Mouse (Mus musculus): Measurements from ENCODE around the gene Gstm3.
A peak's percentile ranks its signal among the peaks of the same experiment; 100 is the strongest.
"Not testable (repeated sequence)": the region's sequence is repeated elsewhere in the genome, so short reads cannot be mapped to it uniquely, and the experiment has no call there.

The Gstm3 gene

DNA sequence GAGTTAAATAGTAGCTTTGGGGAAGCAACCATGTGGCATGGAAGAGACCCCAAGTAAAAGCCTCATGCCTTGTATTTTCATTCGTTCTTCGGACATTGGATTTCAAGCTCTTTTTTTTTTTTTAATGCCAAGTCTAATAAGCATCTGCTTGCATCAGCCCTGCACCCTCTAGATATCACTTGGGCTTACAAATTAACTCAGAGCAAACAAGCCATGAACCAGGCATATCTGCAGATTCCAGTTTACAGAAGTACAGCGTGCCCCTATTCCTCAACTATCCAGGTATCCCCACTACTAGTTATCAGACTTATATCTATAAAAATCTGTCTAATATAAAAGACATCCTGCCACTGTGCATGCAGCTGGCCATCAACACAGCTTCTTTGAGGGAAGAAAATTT, 3.0 kb upstream of the Gstm3 start:
- no peak for DNase-seq

DNA sequence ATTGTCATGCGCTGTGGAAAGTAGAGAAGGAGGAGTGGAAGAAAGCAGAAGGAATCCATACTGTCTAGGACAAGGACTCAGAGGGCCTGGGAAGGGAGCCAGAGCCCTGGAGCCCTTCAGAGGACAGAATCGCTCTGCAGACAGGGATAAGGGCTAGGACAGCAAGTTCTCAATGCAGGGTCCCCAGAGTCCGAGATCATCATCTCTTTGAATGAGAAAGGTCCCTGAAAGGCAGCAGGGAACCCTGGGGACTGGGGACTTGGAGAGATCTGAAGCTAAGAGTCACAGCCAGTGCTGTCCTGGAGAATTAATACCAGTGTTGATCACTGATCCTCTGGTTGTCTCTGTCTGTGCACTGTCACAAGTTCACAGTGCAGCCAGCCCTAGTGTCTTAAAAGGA, 2.0 kb upstream of the Gstm3 start:
- not testable (repeated sequence) for DNase-seq

DNA sequence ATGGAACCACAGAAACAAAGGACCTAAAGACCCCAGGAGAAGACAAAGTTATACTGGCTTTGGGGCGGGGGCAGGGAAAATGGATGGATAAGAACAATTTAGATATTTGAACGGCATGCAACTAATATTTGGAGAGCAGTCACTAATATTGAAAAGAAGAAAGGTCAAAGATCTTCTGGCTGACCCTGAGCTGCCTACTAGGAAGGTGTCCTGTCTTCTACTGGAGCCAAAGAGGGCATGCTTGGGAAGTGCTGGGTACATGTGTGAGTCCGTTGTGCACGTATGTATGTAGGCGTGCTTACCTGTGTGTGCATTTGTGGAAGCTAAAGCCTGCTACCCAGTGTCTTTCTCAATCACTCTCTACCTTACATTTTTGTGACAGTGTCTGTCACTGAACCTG, 2.5 kb downstream of the Gstm3 start:
- DNase-seq: no peak

DNA sequence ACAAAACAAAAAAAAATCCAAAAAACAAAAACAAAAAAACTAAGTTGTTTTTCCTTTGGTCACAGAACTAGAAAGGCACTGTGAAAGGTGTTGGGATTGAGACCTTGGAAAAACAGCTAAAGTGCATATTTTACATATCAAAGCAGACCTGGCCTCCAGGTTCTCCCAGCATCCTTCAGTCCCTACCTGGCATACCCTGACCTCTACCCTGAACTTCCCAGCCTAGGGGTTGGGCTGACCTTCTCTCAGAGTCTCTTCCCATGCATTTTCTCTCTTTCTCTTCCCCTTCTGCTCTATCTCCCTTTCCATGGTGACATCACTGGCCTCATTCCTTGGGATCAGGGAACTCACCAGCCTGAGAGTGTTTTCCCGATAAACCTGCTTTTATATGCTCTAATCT, 3.5 kb downstream of the Gstm3 start:
- no peak for DNase-seq

DNA sequence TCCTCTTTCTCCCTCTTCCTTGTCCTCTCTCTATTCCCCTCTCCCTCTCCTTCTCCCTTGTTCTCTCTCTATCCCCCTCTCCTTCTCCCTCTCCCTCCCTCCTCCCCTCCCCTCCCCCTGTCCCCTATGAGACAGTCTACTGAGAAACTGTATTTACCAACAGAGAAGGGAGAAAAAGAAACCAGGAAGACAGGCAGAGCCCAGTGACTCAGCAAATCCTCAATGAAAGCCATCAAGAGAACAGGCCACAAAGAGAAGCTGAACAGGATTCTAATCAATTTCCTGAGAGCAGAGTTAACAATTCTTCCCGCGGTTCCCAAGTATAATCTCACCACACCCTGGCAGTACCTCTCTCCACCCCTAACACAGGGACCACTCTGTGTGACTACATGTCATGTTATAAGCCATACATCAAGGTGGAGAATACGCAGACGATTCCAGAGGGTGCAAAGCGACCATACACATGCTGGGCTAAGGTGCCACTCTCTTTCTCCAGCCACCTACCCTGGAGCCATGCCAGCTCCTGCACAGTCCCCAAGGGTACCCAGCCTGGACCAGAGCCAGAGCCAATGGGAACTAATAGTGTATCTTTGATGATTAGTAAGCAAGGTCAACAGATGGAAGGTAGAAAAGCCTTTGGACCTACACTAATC, 4.3 kb downstream of the Gstm3 start:
- DNase-seq: no peak

DNA sequence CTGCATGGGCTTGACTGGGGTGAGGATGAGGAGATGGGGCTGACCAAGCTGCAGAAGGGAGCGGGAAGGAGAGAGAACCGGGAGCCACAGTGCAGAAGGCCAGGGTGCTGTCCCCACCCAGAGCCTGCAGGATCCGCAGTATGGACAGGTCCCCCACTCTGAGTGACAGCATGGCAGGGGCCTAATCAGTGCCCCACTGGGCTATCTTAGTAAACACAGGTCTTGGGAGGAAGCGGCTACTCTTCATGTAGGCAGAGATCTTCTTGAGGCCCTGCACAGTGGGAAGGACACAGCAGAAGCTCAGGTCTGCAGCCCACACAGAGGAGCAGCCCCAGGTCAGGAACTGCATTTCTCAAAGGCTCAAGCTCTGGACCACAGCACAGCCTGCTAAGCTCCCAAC, 5.1 kb downstream of the Gstm3 start:
- peak; percentile 18 for DNase-seq

DNA sequence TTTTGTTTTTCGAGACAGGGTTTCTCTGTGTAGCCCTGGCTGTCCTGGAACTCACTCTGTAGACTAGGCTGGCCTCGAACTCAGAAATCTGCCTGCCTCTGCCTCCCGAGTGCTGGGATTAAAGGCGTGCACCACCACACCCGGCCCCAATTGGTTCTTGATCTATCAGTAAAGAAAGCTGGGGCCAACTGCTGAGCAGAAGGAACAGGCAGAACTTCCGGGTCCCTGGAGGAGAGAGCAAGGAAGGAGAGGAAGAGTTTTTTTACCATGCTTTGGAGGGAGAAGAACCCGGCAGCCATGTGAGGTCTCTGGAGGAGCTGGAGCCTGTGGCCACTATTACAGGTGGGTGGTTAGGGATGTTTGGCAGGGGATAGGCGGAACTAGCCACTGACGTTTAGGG, 13.8 kb downstream of the Gstm3 start:
- DNase-seq: not testable (repeated sequence)

DNA sequence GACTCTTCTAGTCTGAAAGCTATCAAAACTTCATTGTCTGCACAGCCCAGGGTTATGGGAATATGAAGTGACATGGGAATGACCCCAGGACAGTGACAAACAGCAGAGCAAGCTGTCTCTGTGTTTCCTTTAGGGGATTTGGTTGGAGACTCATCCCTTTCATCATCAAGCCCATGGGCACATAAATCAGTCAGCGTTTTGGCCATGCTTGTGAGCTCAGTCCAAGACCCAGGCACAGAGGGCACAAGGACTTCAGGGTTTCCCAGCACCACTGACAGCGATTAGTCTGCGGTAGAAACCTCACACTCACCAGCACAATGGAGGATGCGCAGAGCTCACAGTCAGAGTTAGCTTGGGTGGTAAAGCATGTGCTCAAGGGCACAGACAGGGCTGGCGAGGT, 15.2 kb downstream of the Gstm3 start:
- no peak for DNase-seq

DNA sequence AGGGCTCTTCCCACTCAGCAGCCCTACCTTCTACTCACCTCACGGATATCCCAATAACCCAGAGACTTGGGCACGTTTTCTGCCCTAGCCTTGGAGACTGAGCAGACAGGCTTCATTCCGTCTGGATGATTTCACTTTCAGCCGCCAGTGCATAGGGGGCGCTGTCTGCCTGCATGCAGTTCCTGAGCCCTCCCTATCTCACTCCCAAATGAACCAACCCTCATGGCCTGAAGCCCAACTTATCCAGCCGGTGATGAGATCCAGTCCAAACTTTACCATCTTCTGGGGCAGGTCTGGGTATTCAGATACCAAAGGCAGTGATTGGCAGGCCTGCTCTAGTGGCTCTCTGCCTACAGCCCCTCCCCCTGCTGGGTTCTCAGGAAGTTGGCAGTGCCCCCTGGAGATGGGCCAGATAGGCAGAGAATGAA, 15.7 kb downstream of the Gstm3 start:
- peak; percentile 69 for DNase-seq

DNA sequence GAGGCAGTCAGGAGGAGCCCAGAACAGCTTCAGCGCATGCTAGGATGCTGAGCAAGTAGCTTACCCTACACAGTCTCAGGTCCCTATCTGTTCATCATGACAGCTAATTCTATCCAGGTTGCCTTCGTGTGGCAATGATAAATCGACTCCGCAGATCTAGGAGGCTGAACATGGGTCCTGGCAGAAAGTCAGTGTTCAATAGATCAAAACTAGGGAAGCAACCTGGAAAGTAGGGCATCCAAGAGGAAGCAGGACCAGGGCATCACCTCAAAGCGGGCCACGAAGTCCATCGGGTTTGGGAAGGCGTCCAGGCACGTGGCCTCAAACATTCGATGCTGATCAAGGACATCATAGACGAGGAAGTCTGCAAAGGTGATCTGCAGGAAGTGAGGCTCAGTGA, 18.6 kb downstream of the Gstm3 start:
- no peak for DNase-seq

DNA sequence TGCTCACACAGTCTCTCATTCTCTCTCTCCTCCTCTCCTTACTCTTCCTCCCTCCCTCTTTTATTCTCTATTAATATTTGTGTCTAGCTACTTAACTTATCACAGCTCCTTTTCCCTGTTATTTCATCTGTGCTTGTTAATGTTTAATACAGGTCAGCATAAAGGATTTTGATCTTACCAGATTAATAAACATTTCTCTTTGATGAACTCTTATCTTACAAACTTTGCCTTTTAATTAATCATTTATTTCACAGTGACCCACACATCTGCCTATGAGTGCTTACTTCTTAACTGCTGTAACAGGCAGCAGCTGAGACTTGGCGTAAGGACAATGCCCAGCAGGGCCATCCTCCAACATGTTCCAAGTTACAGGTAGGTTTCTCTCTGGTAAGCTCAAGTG, 19.6 kb downstream of the Gstm3 start:
- not testable (repeated sequence) for DNase-seq

DNA sequence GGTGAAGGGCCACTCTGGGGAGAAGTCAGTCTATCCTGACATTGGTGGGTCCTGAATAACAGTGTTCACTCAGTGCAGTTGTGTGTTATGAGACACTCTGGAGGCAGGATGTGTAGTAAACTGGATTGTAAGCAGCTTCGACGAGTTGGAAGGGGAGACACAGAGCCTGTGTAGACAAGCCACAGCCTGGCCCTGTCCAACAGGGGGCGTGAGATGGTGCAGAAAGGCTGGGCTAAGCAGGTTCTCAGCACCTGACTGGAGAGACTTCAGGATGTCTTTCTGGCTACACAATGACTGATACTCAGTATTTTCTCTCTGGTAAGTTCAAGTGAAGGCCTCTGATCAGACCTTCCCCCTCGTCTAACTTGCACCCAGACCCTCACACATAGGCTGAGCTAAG, 23.4 kb downstream of the Gstm3 start:
- no peak for DNase-seq

DNA sequence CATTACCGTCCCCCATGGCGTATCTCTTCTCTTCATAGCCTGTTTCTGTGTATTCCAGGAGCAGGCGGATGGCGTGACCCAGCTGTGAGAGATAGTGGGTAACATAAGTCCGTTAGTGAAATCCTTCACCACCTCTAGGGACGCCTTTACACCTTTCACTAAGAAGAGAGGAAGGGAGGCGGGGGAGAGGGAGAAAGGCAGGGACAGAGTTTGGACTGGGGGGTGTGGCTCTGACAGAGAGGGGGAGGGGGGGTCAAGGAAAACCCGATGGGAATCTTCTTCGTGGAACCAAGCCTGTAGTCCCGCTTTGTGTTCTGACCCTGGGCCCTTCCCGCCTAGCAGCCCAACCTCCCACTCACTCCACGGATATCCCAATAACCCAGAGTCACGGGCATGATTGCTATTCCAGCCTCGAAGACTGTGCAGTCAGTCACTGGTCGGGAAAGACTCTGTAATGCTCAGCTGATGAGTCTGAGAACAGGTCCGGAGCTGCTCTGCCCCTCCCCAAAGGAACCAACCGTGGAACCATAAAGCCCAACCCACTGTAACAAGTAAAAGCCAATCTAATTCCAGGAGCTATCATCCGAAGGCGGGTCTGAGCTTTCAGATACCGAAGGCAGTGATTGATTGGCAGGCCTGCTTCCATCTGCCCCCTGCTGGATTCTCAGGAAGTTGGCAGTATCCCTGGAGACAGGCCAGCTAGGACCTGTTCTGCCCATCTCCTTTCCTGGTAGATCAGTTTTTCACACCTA, 25.7 kb downstream of the Gstm3 start, which contains the start of gene Gstm6:
Gstm6 (minus strand) TSS at position 511 of the 752 bp plus-strand sequence.
- peak; percentile 32 for DNase-seq

DNA sequence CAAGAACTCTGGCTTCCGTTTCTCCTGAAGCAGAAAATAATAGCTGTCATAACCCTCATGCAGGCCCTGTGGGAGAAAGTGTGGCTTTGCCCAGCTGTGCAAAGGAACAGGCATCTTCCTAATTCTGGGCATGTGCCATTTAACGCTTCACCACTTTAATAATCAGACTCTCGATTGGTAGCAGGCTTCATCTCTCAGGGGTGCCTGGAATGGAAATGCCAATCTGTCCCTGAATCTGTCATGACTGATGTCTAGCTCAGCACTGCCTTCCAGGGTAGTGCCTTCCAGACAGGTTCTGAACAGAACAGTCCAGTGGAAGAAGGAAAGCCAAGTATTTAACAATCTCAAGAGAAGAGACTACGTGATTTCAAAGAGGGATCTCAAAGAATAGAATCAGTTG, 27.8 kb downstream of the Gstm3 start:
- DNase-seq: no peak

DNA sequence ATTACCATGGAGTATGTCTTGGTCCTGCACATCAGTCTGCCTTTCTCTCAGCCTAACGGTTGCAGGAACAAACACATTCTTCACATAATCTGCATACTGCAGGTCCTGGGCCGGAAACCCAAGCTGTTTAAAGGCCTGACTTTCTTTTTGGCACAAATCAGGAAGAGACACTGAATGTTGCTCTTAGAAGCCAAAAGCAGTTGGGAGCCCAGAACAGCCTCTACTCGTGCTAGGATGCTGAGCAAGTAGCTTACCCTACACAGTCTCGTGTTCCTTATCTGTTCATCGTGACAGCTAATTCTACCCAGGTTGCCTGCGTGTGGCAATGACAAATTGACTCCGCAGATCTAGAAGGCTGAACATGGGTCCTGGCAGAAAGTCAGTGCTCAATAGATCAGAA, 28.6 kb downstream of the Gstm3 start:
- DNase-seq: no peak

DNA sequence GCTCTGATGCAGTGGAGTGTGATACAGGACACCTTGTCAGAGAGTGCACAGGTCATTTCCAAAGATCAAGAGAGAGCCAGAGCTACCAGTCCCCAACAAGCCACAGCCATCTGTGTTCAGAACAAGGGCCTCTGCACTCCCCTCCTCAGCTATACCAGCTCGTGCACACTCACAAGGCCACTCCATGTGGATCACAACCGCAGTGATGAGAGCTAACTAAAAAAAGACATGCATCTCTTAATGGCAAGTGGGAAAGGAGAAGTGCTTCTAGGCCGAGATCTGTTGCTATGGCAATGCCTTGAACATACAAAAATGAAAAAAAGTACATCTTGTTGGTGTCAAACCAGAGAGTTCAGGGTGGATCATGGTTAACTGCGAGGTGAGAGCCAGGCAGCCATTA, 29.3 kb downstream of the Gstm3 start:
- DNase-seq: no peak

DNA sequence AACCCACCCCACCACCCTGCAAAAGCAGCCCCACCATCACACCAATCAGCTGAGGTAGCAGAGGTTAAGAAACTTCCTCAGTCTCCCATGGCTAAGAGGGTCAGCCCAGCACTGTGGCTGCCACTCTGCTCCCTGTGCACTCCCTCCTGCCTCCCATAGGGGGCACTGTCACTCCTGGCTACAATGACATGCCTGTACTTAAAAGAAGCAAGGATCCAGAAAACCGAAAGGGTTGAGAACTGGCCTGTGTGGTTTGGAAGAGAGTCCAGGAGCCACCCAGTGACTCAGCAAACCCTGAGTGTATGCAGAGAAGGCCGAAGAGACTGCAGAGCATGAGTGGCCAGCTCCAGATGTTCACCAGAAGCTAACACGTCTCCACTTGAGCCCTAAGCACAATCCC, 29.7 kb downstream of the Gstm3 start:
- peak; percentile 57 for DNase-seq

DNA sequence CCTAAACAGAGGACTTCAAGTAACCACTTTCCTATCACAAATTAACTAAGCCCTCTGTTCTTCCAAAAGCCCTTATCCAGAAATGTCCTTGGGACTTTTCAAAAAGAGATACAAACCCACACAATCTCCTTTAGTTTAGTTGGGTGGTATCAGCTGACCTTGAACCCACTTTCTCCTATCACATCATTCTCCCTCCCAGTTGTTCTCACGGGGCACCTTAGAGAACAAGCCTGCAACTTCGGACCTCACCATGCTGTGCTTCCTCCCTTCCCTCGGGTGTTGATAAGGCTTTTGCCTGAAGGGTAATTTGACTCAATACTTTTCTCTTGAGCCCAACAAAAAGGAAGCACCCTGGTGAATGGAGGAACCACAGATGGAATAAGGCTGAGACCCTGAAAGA, 33.2 kb downstream of the Gstm3 start:
- DNase-seq: no peak

DNA sequence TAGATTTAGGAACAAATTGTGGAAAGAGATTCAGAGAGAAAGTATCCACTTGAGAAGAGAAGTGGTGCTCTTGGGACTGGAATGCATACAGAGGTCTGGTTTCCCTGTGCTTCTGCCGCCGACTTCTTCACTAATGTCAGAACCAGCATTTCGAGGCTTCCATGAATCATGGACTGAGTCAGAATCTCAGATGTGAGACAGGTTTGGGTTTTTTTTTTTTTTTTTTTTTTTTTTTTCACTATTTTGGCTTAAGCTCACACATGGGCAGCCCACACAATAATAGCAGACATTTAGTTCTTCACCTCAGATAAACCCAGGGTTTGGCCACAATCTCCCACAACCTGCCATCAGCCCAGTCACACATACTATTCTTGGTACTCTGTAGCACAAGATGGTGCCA, 33.8 kb downstream of the Gstm3 start:
- no peak for DNase-seq

DNA sequence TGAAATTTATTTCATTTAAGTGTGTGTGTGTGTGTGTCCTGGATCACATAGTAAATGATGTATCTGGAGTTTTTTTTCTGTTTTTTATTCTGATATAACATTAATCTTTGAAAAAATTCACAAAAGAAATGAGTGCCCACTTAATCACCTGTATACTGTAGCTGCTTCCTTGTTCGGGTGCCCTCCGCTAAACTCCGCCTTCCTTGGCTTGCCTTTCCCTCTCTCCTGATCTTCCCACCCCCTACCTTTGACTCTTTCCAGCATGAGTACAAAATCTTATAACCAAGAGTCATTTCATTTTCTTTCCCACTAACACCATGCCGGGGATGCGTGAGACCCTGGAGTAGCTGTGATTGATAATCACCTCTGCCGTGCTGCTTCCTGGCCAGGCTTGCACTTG, 37.0 kb downstream of the Gstm3 start:
- no peak for DNase-seq

DNA sequence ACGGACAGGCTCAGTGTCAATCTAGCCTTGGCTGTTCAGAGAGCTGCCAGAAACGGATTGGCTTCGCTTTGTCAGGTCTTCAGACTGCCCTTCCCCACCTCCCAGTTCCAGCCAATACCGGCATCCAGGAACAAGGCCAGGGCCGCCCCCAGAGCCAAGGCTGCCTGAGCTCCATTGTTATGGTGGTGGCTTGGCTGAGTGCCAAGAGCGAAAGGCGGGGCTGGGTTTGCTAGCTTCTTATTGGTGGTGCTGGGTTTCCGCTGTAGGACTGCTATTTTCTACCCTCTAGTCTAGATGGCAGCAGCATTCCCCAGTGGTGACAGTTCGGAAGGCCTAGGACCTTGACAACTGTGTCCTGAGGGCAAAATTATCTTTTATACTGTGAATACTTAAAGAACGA, 37.4 kb downstream of the Gstm3 start, which contains the start of gene Gstm7:
Gstm7 (minus strand) TSS at position 148 of the 400 bp plus-strand sequence.
- peak; percentile 90 for DNase-seq

DNA sequence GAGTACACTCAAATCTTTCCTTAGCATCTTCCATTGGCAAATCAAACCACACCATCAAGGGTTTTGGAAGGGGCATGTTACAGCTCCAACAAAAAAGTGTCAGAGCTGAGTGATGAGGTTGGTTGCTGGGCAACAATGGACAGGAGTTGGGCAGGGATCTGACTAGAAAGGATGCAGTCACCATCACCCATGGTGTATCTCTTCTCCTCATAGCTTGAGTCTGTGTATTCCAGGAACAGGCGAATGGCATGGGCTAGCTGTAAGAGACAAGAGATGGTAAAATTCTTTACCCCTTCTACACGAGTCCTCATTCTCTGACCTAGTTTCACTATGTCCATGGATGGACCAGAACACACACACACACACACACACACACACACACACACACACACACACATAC, 37.9 kb downstream of the Gstm3 start:
- no peak for DNase-seq

DNA sequence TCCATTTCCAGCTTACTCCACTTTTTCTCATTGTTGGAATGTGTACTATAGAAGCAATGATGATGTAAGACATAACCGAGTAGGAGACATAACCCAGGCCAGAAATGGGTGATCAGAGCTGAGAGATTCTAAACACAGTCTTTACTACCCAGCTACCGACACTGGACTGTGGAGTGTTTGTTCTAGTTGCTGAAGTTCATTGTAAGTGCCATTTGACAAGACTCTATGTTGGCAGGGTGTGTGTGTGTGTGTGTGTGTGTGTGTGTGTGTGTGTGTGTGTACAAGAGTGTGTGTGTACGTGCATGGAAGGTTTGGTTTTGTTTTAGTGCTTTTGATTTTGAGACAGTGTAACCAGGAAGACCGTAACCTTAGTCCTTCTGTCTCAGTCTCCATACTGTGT, 39.4 kb downstream of the Gstm3 start:
- DNase-seq: no peak

DNA sequence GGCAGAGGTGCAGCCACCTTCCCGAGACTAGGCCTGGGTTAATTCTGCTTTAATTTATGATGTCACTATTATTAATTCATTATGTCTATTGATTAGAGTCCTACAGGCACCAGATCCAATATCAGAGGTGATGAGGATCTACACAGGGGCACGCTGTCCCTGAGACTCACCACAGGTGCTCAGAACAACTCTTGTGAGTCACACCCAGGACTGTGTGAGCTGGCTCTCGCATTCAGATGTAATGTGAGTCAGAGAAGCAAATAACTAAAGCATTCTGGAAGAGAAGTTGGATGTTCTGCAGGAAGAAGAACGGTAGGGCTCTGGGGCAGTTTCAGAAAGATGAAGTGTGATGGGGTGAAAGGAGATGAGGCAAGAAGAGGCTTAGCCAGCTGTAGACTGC, 39.8 kb downstream of the Gstm3 start:
- DNase-seq: no peak

DNA sequence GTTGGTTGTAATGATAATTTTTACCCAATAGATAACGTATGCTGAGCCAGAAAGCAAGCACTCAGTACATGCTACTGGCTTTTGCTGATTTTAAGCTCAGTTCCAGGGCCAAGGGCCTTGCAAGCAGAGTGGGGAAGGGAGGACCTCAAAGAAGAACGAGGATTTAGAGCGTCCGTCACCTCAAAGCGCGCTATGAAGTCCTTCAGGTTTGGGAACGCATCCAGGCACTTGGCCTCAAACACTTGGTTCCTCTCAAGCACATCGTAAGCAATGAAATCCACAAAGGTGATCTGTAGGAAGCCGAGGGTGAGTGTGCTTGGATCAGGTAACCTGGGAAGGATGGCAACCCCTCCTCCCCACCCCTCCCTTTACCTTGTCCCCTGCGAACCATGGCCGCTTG, 40.4 kb downstream of the Gstm3 start:
- DNase-seq: no peak
